Mouse (Mus musculus) lung, adult 2 months (tissue): Measurements from ENCODE around the gene Hdac5. TPM values are rescaled to one million over a fixed set of nuclear protein-coding genes. Genes with fewer than 3 reads are reported as not detected.

Experiments used
- DNase-seq: peaks from one replicate; pipeline ENCODE4 v3.0.0; 2022
- H3K4me1 ChIP-seq: fragments of 200-500 bp; 2 replicates; pipeline ENCODE4 v1.6.1; 2011; ENCODE audit warnings: low read length; ENCODE audit not compliant: control insufficient read depth, insufficient read depth
- H3K4me3 ChIP-seq: fragments of 200-500 bp; replicated peaks from 2 replicates; pipeline ENCODE3; 2011; ENCODE audit warnings: low read depth, mild to moderate bottlenecking, control low read depth, low read length; ENCODE audit errors: extremely low read depth
- CTCF ChIP-seq: fragments of 200-500 bp; IDR thresholded peaks from 2 replicates; pipeline ENCODE4 v1.5.1; 2011; ENCODE audit warnings: mild to moderate bottlenecking, low read length, control low read depth; ENCODE audit not compliant: insufficient read depth
- POLR2A ChIP-seq: fragments of 200-500 bp; IDR thresholded peaks from 2 replicates; pipeline ENCODE4 v1.6.1; 2011; ENCODE audit warnings: low read depth, mild to moderate bottlenecking, control low read depth, low read length, borderline replicate concordance; ENCODE audit errors: extremely low read depth
- WGBS: fragments of 180-500 bp; shearing (Covaris S2); methylation state at CpG from one replicate; pipeline ENCODE4 v1.1.7; 2018; 5-methylcytosine and 5-hydroxymethylcytosine counted together
- polyA plus RNA-seq: library from polyadenylated mRNA; depleted of rRNA; stranded (reverse); fragments of >200 nt; gene quantifications from 2 replicates; pipeline ENCODE4 v1.2.3, GENCODE M21; 2012

Hdac5 gene
- polyA plus RNA-seq, 1 experiment, result 160 TPM

- TF ChIP-seq POLR2A (no peak), CTCF (no peak)
- no peak for DNase-seq
- 41% methylated on average over 11 of the region's 11 CpGs for WGBS
- no peak overlapping the region for H3K4me3 ChIP-seq
- H3K4me1 ChIP-seq, result peaks cover 26% of the 10 kb centered on the region
Observed at GRCm38 (mm10) chr11:102207825-102208777, 21.9 kb downstream of the Hdac5 start.

- no peak overlapping the region for H3K4me3 ChIP-seq
- 81% methylated on average over 30 of the region's 30 CpGs for WGBS
- no peak for TF ChIP-seq CTCF
- no peak for TF ChIP-seq POLR2A
- peaks cover 20% of the 10 kb centered on the region for H3K4me1 ChIP-seq
- DNase-seq, result no peak
Observed at GRCm38 (mm10) chr11:102206481-102206880, 23.5 kb downstream of the Hdac5 start.

GRCm38 (mm10) chr11:102201408-102201821, 28.6 kb downstream of the Hdac5 start:
- DNase-seq, result no peak
- Histone ChIP-seq H3K4me3 (no peak overlapping the region), H3K4me1 (no peaks in the 10 kb centered on the region)
- TF ChIP-seq CTCF (no peak), POLR2A (no peak)
- 77% methylated on average over 12 of the region's 12 CpGs for WGBS

GRCm38 (mm10) chr11:102199856-102200255, 30.1 kb downstream of the Hdac5 start:
- no peak for DNase-seq
- WGBS, result 55% methylated on average over 9 of the region's 9 CpGs

GRCm38 (mm10) chr11:102198245-102198644, 31.7 kb downstream of the Hdac5 start:
- H3K4me3 ChIP-seq, result no peak overlapping the region
- TF ChIP-seq CTCF (no peak), POLR2A (no peak)
- H3K4me1 ChIP-seq, result no peaks in the 10 kb centered on the region
- 69% methylated on average over 6 of the region's 6 CpGs for WGBS
- DNase-seq, result no peak

More at GRCm38 (mm10) chr11:102199856-102200255, 30.1 kb downstream of the Hdac5 start:
- Histone ChIP-seq H3K4me3 (no peak overlapping the region), H3K4me1 (no peaks in the 10 kb centered on the region)
- TF ChIP-seq POLR2A (no peak), CTCF (no peak)

GRCm38 (mm10) chr11:102196018-102196797, 33.8 kb downstream of the Hdac5 start:
- no peak overlapping the region for H3K4me3 ChIP-seq
- no peak for DNase-seq
- WGBS, result 74% methylated on average over 21 of the region's 21 CpGs
- TF ChIP-seq CTCF, result no peak
- no peak for TF ChIP-seq POLR2A
- no peaks in the 10 kb centered on the region for H3K4me1 ChIP-seq

GRCm38 (mm10) chr11:102193657-102194440, 36.1 kb downstream of the Hdac5 start:
- 79% methylated on average over 9 of the region's 9 CpGs for WGBS
- no peak for DNase-seq
- TF ChIP-seq POLR2A, result no peak
- TF ChIP-seq CTCF, result no peak
- H3K4me1 ChIP-seq, result peaks cover 6% of the 10 kb centered on the region; the same call in 1 of the 2 replicates
- H3K4me3 ChIP-seq, result no peak overlapping the region

- no peak for DNase-seq
- Histone ChIP-seq H3K4me3 (no peak overlapping the region), H3K4me1 (peaks cover 6% of the 10 kb centered on the region; the same call in 1 of the 2 replicates)
- 46% methylated on average over 4 of the region's 4 CpGs for WGBS
- TF ChIP-seq POLR2A (no peak), CTCF (no peak)
Observed at GRCm38 (mm10) chr11:102190848-102191247, 39.1 kb downstream of the Hdac5 start.
